Mouse (Mus musculus): ENCODE data around the gene Sugp1.

Gene Sugp1

DNA sequence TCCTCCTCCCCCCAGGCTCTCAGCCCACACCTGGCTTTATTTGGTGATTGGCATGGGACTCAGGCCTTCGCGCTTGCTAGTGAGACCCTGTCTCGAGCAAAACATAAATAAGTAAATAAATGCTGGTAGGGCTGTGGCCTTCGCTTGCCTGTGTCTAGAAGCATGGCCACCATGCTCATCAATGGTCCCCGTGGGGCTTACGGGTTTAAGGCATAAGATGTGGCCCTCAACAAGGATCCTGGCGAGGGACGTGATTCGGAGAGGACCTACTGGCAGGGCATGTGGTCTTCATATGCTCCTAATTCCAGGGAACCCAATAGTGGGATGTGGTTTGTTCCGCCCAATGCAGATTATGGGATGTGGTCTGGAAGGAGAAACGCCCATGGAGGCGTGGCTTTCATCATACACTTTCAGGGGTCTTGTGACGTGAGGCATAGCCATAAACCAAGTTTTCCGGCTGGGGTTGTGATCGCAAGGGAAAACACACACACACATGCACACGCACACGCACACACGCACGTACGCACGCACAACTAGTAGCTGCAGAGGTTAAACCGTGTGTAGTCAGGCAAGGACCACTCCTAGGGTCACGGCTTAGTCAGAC lies 68.7 kb downstream of the Sugp1 start:
- no peak for DNase-seq (ENCODE audit: low spot score in 2 of 2)

DNA sequence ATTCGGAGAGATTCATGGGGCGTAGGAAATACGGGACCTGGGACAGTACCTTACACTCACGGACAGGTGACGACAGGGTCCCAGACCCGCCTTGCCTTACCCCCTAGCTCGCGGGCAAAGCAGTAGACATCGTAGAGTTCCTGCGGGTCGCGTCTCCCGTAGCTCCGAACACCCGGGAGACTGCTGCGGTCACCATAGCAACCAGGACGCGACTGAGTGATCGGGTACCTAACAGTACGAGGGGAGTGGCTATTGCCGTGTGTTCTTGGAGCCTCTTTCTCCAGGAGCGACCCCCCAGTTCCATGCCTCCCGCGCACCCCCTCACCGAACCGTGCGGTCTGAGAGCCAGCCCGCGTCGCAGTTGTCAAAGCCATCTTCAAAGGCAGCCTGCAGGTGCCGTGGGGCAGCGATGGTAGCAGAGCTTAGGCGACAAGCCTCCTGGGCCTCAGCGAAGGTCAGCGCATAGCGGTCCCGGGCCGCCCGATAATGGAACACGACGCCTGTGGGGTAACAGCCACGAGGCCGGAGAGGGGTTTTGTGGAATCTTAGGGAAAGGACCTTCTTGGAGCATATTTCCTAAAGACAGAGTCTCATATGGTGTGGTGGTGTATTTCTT lies 69.9 kb downstream of the Sugp1 start:
- DNase-seq (ENCODE audit: low spot score in 2 of 2) = no peak

DNA sequence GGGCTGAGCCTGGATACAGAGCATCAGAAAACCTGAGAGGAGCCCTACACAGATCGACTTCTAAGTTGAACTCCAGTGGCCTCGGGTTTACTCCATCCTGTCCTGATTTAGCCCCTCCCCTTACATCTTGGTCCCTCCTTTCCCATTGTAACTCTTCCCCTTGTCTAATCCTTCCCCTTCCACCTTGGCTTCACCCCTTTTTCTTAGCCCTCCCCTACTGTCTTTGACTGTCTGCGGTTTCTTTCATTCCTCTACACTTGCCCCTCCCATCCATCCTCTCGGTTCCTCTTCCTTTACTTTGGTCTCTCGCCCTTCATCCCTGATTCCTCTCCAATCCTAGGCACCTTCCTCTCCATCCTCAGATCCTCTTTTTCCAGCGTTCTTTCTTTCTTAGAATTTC lies 71.9 kb downstream of the Sugp1 start:
- no peak for DNase-seq (ENCODE audit: low spot score in 2 of 2)

DNA sequence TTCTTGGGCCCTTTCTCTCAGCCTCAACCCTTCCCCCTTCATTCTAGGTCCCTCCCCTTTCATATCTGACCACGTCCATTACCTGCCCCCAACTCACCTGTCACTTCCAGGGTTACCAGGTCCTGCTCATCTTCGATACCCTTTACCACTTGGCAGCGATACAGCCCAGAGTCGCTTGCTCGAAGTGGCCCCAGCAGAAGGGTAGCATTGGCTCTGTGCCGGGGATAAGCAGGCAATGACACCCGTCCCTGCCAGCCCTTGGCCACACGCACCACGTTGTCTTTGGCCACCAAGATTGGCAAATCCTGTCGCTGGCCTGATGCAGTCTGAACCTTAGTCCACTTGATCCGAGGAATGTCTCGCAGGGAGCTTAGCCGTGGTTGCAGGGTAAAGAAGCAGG lies 72.3 kb downstream of the Sugp1 start:
- DNase-seq (ENCODE audit: low spot score in 2 of 2) = no peak

- peak in 1 of 2 experiments; percentile 27 for DNase-seq (ENCODE audit: low spot score in 2 of 2)
Observed at GRCm38 (mm10) chr8:70117611-70118010, 75.0 kb downstream of the Sugp1 start.

DNA sequence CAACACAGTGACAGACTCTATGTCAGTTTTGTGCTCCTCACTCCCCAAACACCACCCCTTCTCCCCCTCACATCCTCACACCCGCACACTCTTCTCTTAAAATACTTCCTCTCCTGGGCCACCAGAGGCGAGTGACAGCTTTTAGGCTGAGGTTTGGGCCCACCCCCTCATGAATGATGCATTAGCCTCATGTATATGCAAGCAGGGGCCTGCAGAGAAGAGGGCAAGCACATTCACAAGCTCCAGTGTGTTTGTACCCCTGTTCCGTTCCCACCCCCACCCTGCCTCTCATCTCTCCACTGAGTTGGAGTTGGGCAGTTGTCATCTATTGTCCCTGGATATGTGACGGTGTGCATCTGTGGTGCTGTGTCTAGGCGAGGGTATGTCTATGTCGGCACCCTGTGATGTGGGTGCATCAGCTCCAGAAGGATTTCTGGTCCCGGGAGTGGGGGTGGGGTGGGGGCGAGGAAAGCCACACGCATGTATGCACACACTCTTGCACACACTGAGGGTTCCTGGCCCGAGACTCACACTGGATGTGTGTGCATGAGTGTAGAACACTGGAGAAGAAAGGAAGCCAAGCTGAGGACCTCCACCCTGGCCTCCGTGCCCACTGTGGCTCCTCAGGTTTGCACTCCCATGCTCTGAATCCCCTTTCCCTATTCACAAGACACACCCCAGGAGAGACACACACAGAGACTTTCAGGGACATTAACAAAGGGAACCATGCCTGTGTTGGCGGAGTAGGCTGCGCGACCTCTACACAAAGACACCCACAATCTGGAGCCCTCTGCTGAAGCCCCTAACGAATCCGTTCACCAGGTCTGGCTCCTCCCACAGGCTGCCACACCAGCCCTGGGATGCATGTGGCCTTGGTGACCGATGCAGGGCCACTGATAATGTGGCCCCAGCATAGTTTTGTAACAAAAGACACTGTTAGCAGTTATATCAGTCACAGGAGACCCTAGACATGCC lies 76.4 kb downstream of the Sugp1 start:
- no peak for DNase-seq (ENCODE audit: low spot score in 2 of 2)

GRCm38 (mm10) chr8:70120667-70121066 lies 78.1 kb downstream of the Sugp1 start, which contains the start of gene Ncan:
Gene Ncan, minus strand, starts transcription at chr8:70120873.
- DNase-seq (ENCODE audit: low spot score in 2 of 2) = no peak

All from spleen, postnatal 36 days (tissue).